Mouse (Mus musculus): ENCODE measurements around the gene Sez6l. TPM values are rescaled to one million over a fixed set of nuclear protein-coding genes. Genes with fewer than 3 reads are reported as not detected.

Sez6l gene
- total RNA-seq, 1 experiment from 2014 or later: 0.67 TPM

- ATAC-seq (replicated peaks; ENCODE audit: insufficient number of reproducible peaks, low FRiP score, low TSS enrichment, poor library complexity, severe bottlenecking): no peak
Measured at GRCm38 (mm10) chr5:112518773-112519172, 58.2 kb downstream of the Sez6l start.

- ATAC-seq (replicated peaks; ENCODE audit: insufficient number of reproducible peaks, low FRiP score, low TSS enrichment, poor library complexity, severe bottlenecking): no peak
Measured at GRCm38 (mm10) chr5:112517454-112517853, 59.5 kb downstream of the Sez6l start.

- no peak for ATAC-seq (replicated peaks; ENCODE audit: insufficient number of reproducible peaks, low FRiP score, low TSS enrichment, poor library complexity, severe bottlenecking)
Measured at GRCm38 (mm10) chr5:112516527-112516926, 60.5 kb downstream of the Sez6l start.

- no peak for ATAC-seq (replicated peaks; ENCODE audit: insufficient number of reproducible peaks, low FRiP score, low TSS enrichment, poor library complexity, severe bottlenecking)
Measured at GRCm38 (mm10) chr5:112510351-112510750, 66.6 kb downstream of the Sez6l start.

- ATAC-seq (replicated peaks; ENCODE audit: insufficient number of reproducible peaks, low FRiP score, low TSS enrichment, poor library complexity, severe bottlenecking): no peak
Measured at GRCm38 (mm10) chr5:112509916-112510315, 67.1 kb downstream of the Sez6l start.

GRCm38 (mm10) chr5:112505595-112505994 is 71.4 kb downstream of the Sez6l start:
- ATAC-seq (replicated peaks; ENCODE audit: insufficient number of reproducible peaks, low FRiP score, low TSS enrichment, poor library complexity, severe bottlenecking): no peak

- no peak for ATAC-seq (replicated peaks; ENCODE audit: insufficient number of reproducible peaks, low FRiP score, low TSS enrichment, poor library complexity, severe bottlenecking)
Measured at GRCm38 (mm10) chr5:112501384-112501783, 75.6 kb downstream of the Sez6l start.

GRCm38 (mm10) chr5:112499918-112500682 is 76.9 kb downstream of the Sez6l start:
- no peak for ATAC-seq (replicated peaks; ENCODE audit: insufficient number of reproducible peaks, low FRiP score, low TSS enrichment, poor library complexity, severe bottlenecking)

GRCm38 (mm10) chr5:112498921-112499917 is 77.8 kb downstream of the Sez6l start:
- no peak for ATAC-seq (replicated peaks; ENCODE audit: insufficient number of reproducible peaks, low FRiP score, low TSS enrichment, poor library complexity, severe bottlenecking)

- no peak for ATAC-seq (replicated peaks; ENCODE audit: insufficient number of reproducible peaks, low FRiP score, low TSS enrichment, poor library complexity, severe bottlenecking)
Measured at GRCm38 (mm10) chr5:112496753-112497369, 80.1 kb downstream of the Sez6l start.

GRCm38 (mm10) chr5:112493492-112493891 is 83.5 kb downstream of the Sez6l start:
- no peak for ATAC-seq (replicated peaks; ENCODE audit: insufficient number of reproducible peaks, low FRiP score, low TSS enrichment, poor library complexity, severe bottlenecking)

GRCm38 (mm10) chr5:112491489-112491888 is 85.5 kb downstream of the Sez6l start:
- no peak for ATAC-seq (replicated peaks; ENCODE audit: insufficient number of reproducible peaks, low FRiP score, low TSS enrichment, poor library complexity, severe bottlenecking)

GRCm38 (mm10) chr5:112488101-112488776 is 88.7 kb downstream of the Sez6l start:
- ATAC-seq (replicated peaks; ENCODE audit: insufficient number of reproducible peaks, low FRiP score, low TSS enrichment, poor library complexity, severe bottlenecking): no peak

- ATAC-seq (replicated peaks; ENCODE audit: insufficient number of reproducible peaks, low FRiP score, low TSS enrichment, poor library complexity, severe bottlenecking): no peak
Measured at GRCm38 (mm10) chr5:112487504-112487903, 89.5 kb downstream of the Sez6l start.

- ATAC-seq (replicated peaks; ENCODE audit: insufficient number of reproducible peaks, low FRiP score, low TSS enrichment, poor library complexity, severe bottlenecking): no peak
Measured at GRCm38 (mm10) chr5:112486415-112486814, 90.6 kb downstream of the Sez6l start.

GRCm38 (mm10) chr5:112484924-112485715 is 91.9 kb downstream of the Sez6l start:
- no peak for ATAC-seq (replicated peaks; ENCODE audit: insufficient number of reproducible peaks, low FRiP score, low TSS enrichment, poor library complexity, severe bottlenecking)

GRCm38 (mm10) chr5:112483030-112483429 is 94.0 kb downstream of the Sez6l start:
- no peak for ATAC-seq (replicated peaks; ENCODE audit: insufficient number of reproducible peaks, low FRiP score, low TSS enrichment, poor library complexity, severe bottlenecking)

GRCm38 (mm10) chr5:112482551-112482950 is 94.4 kb downstream of the Sez6l start:
- no peak for ATAC-seq (replicated peaks; ENCODE audit: insufficient number of reproducible peaks, low FRiP score, low TSS enrichment, poor library complexity, severe bottlenecking)
